Comparison of ENCODE assay signal across 9 mouse cellular contexts in the genomic region with DNA sequence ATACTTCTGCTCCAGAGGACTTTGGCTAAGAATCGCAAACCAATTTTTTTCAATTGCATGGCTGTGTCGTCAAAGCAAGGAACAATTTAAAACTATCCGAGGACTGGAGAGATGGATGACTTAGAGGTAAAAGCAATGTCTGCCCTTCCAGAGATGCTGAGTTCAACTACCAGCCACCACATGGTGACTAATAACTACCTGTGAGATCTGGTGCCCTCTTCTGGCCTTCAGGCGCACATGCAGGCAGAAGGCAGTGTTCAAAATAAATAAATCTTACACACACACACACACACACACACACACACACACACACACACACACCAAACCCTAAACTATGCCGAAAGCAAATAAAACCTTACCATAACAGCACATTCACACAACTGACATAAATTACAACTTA.
A peak's percentile ranks its signal among the peaks of the same experiment; 100 is the strongest.
DNase-seq lines count a peak whose midpoint lies in the region; ATAC-seq and TF ChIP-seq lines count a peak whose summit lies in the region.
"Had no signal": no experiment of that assay in that cellular context is flagged by ENCODE, and none has a peak within 500 bp of the region (broad histone marks: within the 10 kb centered on the region; RNA-seq: fewer than 3 reads in every experiment).

No protein-coding gene starts in this region.

- peak; percentile 8 to 11 for DNase-seq in cerebellum, adult 18-20 months
- DNase-seq in cerebellum, adult 8-10 months = no peak
- no peak for DNase-seq in layer of hippocampus, adult 2 months (ENCODE audit: low spot score in 2 of 2)
- no peak for DNase-seq in layer of hippocampus, postnatal 25 days (ENCODE audit: extremely low spot score in 1 of 2, low spot score in 1 of 2)
- peak; percentile 5 for DNase-seq in lung, postnatal 10 days
- DNase-seq in frontal cortex, postnatal 36 days (ENCODE audit: low spot score in 2 of 2) = no peak
- no peak for DNase-seq in ovary, adult 18-20 months (ENCODE audit: low spot score)

- H3K27ac ChIP-seq in layer of hippocampus, adult 2 months = no peak overlapping the region
- H3K27ac ChIP-seq: midbrain, embryonic 12.5 days had no signal

- peak; percentile 51 for TF ChIP-seq CTCF in layer of hippocampus, adult 2 months (conservative IDR thresholded peaks at IDR 0.05)

- peak; percentile 56; the same call in 1 of the 2 replicates for ATAC-seq in common myeloid progenitor, adult 5-6 weeks (replicated peaks; ENCODE audit: low read depth, poor library complexity, severe bottlenecking)

- H3K4me3 ChIP-seq in layer of hippocampus, adult 2 months = no peak overlapping the region
- H3K4me3 ChIP-seq: midbrain, embryonic 12.5 days had no signal

Comparison
In these comparisons a context has a peak if more than half of its experiments do, and no peak if none do; other contexts are left out.
1. DNase-seq: peak in cerebellum, adult 18-20 months (2 of 2) and lung, postnatal 10 days (single experiment); none in cerebellum, adult 8-10 months (single experiment), layer of hippocampus, adult 2 months (0 of 2), layer of hippocampus, postnatal 25 days (0 of 2), frontal cortex, postnatal 36 days (0 of 2) and ovary, adult 18-20 months (single experiment).